Mouse (Mus musculus) CH12.LX (cell line): ENCODE results near the gene Cdk17.

ENCODE experiments used
- CTCF ChIP-seq, 2 experiments: IDR thresholded peaks in 1 of 2; conservative IDR thresholded peaks in 1 of 2; 2 replicates each; pipeline ENCODE4 v1.5.1; 2011 to 2012; ENCODE audit warnings: low read depth in 2 of 2, low read length in 2 of 2, improper control_type of control experiment in 1 of 2, inconsistent platforms in 1 of 2, mild to moderate bottlenecking in 1 of 2, moderate library complexity in 1 of 2
- NRF1 ChIP-seq: IDR thresholded peaks from 2 replicates; pipeline ENCODE4 v1.6.1; 2014; ENCODE audit warnings: low read depth, mild to moderate bottlenecking, inconsistent platforms, low read length, improper control_type of control experiment, moderate library complexity
- ZMIZ1 ChIP-seq: IDR thresholded peaks from 2 replicates; pipeline ENCODE4 v1.6.1; 2012; ENCODE audit warnings: low read depth, mild to moderate bottlenecking, inconsistent platforms, low read length, improper control_type of control experiment

- no peak for TF ChIP-seq CTCF (conservative IDR thresholded peaks at IDR 0.05 in 1 of 2, IDR thresholded peaks at IDR 0.05 in 1 of 2; ENCODE audit: low read depth in 2 of 2, low read length in 2 of 2)
- no peak for TF ChIP-seq ZMIZ1
- no peak for TF ChIP-seq NRF1
Measured at GRCm38 (mm10) chr10:93297774-93298173, 137.1 kb downstream of the Cdk17 start.
